Mouse (Mus musculus) limb, embryonic 10.5 days (tissue): ENCODE measurements around the gene Zfp326. TPM values are rescaled to one million over a fixed set of nuclear protein-coding genes. Genes with fewer than 3 reads are reported as not detected.
"Not testable (repeated sequence)": the region's sequence is repeated elsewhere in the genome, so short reads cannot be mapped to it uniquely, and the experiment has no call there.

Experiments used
- DNase-seq: peaks from one replicate; pipeline ENCODE4 v3.0.0-alpha.2; 2017; ENCODE audit warnings: low spot score
- H3K27ac ChIP-seq: fragments of 300-500 bp; sonication (generic); 2 replicates; pipeline ENCODE4 v1.5.1; 2016; ENCODE audit warnings: mild to moderate bottlenecking
- H3K27me3 ChIP-seq: fragments of 300-500 bp; sonication (generic); 2 replicates; pipeline ENCODE4 v1.6.1; 2016; ENCODE audit warnings: low read depth, mild to moderate bottlenecking; ENCODE audit not compliant: poor library complexity, severe bottlenecking
- H3K36me3 ChIP-seq: fragments of 300-500 bp; sonication (generic); 2 replicates; pipeline ENCODE4 v1.6.1; 2016; ENCODE audit warnings: mild to moderate bottlenecking, moderate library complexity
- H3K4me1 ChIP-seq: fragments of 300-500 bp; sonication (generic); 2 replicates; pipeline ENCODE4 v1.6.1; 2016
- H3K4me3 ChIP-seq: fragments of 300-500 bp; sonication (generic); 2 replicates; pipeline ENCODE4 v1.5.1; 2016; ENCODE audit warnings: mild to moderate bottlenecking, moderate library complexity
- H3K9me3 ChIP-seq: fragments of 300-500 bp; sonication (generic); replicated peaks from 2 replicates; pipeline ENCODE4 v1.6.1; 2016; ENCODE audit warnings: mild to moderate bottlenecking
- WGBS: fragments of 180-500 bp; shearing (Covaris S2); methylation state at CpG from one replicate; pipeline ENCODE4 v1.1.7; 2016; 5-methylcytosine and 5-hydroxymethylcytosine counted together
- polyA plus RNA-seq: library from polyadenylated mRNA; unstranded; fragments of >200 nt; fragmentation: Nextera tagmentation; extraction: Ambion mirVana; gene quantifications from 2 replicates; pipeline ENCODE4 v1.2.1, GENCODE M21; 2016

Zfp326 gene
- polyA plus RNA-seq, 1 experiment from 2014 or later: 55.8 TPM

DNA sequence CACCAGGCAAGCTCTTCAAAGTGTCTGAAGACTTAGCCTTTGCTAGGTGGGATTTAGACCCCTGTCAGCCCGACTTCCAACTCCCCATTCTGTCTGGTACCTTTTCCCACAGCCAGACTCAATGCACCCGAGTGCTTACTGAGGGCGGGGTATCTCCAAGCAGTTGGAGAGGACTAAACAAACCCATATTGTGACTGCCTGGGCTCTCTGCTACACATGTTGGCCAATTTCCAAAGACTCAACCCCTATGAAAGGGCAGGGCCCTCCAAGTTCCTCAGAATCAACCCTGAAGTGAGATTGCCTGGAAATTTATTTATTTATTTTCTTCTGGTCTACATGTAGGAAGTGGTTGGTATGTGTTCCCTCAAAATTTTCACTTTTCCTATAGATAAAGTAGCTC is 26.7 kb upstream of the Zfp326 start:
- no peak for DNase-seq
- H3K36me3 ChIP-seq: no peaks in the 10 kb centered on the region
- peaks cover 5% of the 10 kb centered on the region; the same call in 1 of the 2 replicates for H3K4me1 ChIP-seq
- no peaks in the 10 kb centered on the region for H3K27me3 ChIP-seq
- no peak overlapping the region for H3K27ac ChIP-seq
- no peak overlapping the region for H3K4me3 ChIP-seq
- 81% methylated on average over 3 of the region's 3 CpGs for WGBS
- no peaks in the 10 kb centered on the region for H3K9me3 ChIP-seq

DNA sequence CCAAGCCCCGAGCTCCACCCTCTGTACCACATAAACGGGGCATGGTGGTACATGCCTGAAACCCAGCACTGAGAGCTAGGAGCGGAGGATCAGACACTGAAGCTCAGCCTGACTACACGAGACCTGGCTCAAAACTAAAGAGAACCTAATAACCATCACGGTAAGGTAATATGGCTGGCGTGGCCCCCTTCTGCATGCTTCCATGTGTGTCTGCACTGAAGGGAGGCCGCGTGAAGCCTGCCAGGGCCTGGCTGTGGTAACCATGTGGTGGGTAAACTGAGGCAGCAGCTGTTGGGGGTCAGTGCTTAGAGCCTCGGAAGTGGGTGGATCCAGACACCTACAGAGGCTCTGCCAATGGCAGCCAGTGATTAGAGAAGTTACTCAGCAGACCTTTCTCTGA is 23.1 kb upstream of the Zfp326 start:
- H3K4me1 ChIP-seq: peaks cover 10% of the 10 kb centered on the region
- no peaks in the 10 kb centered on the region for H3K27me3 ChIP-seq
- no peak for DNase-seq
- H3K4me3 ChIP-seq: no peak overlapping the region
- 89% methylated on average over 9 of the region's 9 CpGs for WGBS
- H3K36me3 ChIP-seq: no peaks in the 10 kb centered on the region
- no peaks in the 10 kb centered on the region for H3K9me3 ChIP-seq
- H3K27ac ChIP-seq: no peak overlapping the region

GRCm38 (mm10) chr5:105857486-105857885 is 18.9 kb upstream of the Zfp326 start:
- DNase-seq: no peak
- no peaks in the 10 kb centered on the region for H3K27me3 ChIP-seq
- H3K9me3 ChIP-seq: no peaks in the 10 kb centered on the region
- H3K36me3 ChIP-seq: no peaks in the 10 kb centered on the region
- H3K4me3 ChIP-seq: no peak overlapping the region
- 0 out of 2 replicates have a peak overlapping the region, but pooled peaks have one; percentile 25 for H3K27ac ChIP-seq
- WGBS: 87% methylated on average over 5 of the region's 5 CpGs
- H3K4me1 ChIP-seq: peaks cover 25% of the 10 kb centered on the region

GRCm38 (mm10) chr5:105858754-105859694 is 17.3 kb upstream of the Zfp326 start:
- Histone ChIP-seq H3K4me1 (peaks cover 25% of the 10 kb centered on the region), H3K27me3 (no peaks in the 10 kb centered on the region), H3K27ac (peak overlapping the region; percentile 69), H3K9me3 (no peaks in the 10 kb centered on the region), H3K36me3 (no peaks in the 10 kb centered on the region), H3K4me3 (no peak overlapping the region)
- 64% methylated on average over 8 of the region's 8 CpGs for WGBS
- DNase-seq: no peak

GRCm38 (mm10) chr5:105859716-105860460 is 16.5 kb upstream of the Zfp326 start:
- Histone ChIP-seq H3K36me3 (no peaks in the 10 kb centered on the region), H3K4me1 (peaks cover 25% of the 10 kb centered on the region), H3K9me3 (no peaks in the 10 kb centered on the region), H3K4me3 (no peak overlapping the region), H3K27me3 (no peaks in the 10 kb centered on the region), H3K27ac (peak overlapping the region; percentile 69)
- WGBS: 54% methylated on average over 11 of the region's 11 CpGs
- no peak for DNase-seq

- Histone ChIP-seq H3K4me3 (no peak overlapping the region), H3K9me3 (no peaks in the 10 kb centered on the region), H3K4me1 (peaks cover 25% of the 10 kb centered on the region), H3K27me3 (no peaks in the 10 kb centered on the region), H3K27ac (peak overlapping the region; percentile 69; the same call in 1 of the 2 replicates), H3K36me3 (no peaks in the 10 kb centered on the region)
- 85% methylated on average over 10 of the region's 10 CpGs for WGBS
- DNase-seq: no peak
These were observed 15.9 kb upstream of the Zfp326 start for GRCm38 (mm10) chr5:105860461-105860835.

GRCm38 (mm10) chr5:105861616-105862015 is 14.7 kb upstream of the Zfp326 start:
- Histone ChIP-seq H3K9me3 (no peaks in the 10 kb centered on the region), H3K36me3 (no peaks in the 10 kb centered on the region), H3K4me3 (no peak overlapping the region), H3K27me3 (no peaks in the 10 kb centered on the region), H3K27ac (no peak overlapping the region), H3K4me1 (peaks cover 25% of the 10 kb centered on the region)
- no peak for DNase-seq
- WGBS: 94% methylated on average over 5 of the region's 5 CpGs

- not testable (repeated sequence) for DNase-seq, H3K27me3 ChIP-seq, H3K27ac ChIP-seq, H3K9me3 ChIP-seq, H3K4me3 ChIP-seq, H3K36me3 ChIP-seq
- WGBS: 65% methylated on average over 5 of the region's 5 CpGs
- peaks cover 12% of the 10 kb centered on the region for H3K4me1 ChIP-seq
These were observed 11.2 kb upstream of the Zfp326 start for GRCm38 (mm10) chr5:105865110-105865628.

DNA sequence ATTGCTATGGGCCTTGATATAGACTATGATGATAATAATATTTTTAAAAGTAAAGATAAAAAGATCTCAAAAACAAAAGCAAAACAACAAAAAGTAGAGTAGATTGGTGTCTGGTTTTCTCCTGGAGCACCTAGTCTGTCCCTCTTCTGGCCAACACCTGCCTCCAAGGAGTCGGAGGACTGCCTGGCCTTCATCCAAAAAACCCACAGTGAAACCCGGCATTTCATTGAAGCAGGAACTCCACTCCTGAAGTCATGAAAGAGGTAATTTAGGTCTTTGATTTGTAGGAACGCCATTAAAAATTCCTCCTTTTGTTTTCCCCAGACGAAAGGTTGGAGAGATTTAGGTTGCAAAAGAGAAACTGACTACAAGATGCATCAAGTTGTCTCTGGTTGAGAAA is 8.9 kb upstream of the Zfp326 start:
- WGBS: 75% methylated on average over 4 of the region's 4 CpGs
- no peak for DNase-seq
- H3K4me3 ChIP-seq: no peak overlapping the region

GRCm38 (mm10) chr5:105867841-105868447 is 8.4 kb upstream of the Zfp326 start:
- Histone ChIP-seq H3K9me3 (no peaks in the 10 kb centered on the region), H3K4me1 (peaks cover 16% of the 10 kb centered on the region; the same call in 1 of the 2 replicates), H3K27ac (no peak overlapping the region), H3K4me3 (no peak overlapping the region), H3K27me3 (no peaks in the 10 kb centered on the region), H3K36me3 (no peaks in the 10 kb centered on the region)
- DNase-seq: no peak
- WGBS: 89% methylated on average over 16 of the region's 16 CpGs

More for the DNA sequence above, 8.9 kb upstream of the Zfp326 start:
- no peaks in the 10 kb centered on the region for H3K9me3 ChIP-seq
- no peaks in the 10 kb centered on the region for H3K27me3 ChIP-seq
- no peaks in the 10 kb centered on the region for H3K36me3 ChIP-seq
- no peak overlapping the region for H3K27ac ChIP-seq
- H3K4me1 ChIP-seq: peaks cover 11% of the 10 kb centered on the region; the same call in 1 of the 2 replicates

DNA sequence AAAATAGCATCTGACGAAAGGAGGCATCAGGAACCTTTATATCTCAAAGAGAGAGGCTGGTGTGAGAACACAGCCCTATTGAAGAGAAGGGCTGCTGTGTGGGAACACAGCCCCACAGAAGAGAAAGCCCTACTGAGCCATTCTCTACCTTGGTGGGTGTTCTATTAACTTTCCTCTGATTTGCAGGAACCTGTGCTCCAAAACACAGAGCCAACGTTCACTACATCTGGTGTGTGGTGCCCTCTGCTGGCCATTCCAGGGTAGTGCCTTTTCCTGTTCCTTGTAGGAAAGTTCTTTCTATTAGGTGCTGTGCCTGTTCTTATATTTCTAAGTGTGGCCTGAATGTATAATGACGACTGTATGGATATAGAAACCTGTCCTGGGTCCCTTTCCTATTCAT is 7.8 kb upstream of the Zfp326 start:
- Histone ChIP-seq H3K27me3 (no peaks in the 10 kb centered on the region), H3K4me1 (peaks cover 19% of the 10 kb centered on the region; the same call in 1 of the 2 replicates), H3K36me3 (no peaks in the 10 kb centered on the region), H3K27ac (no peak overlapping the region), H3K9me3 (no peaks in the 10 kb centered on the region), H3K4me3 (no peak overlapping the region)
- 32% methylated on average over 3 of the region's 3 CpGs for WGBS
- peak; percentile 90 for DNase-seq

DNA sequence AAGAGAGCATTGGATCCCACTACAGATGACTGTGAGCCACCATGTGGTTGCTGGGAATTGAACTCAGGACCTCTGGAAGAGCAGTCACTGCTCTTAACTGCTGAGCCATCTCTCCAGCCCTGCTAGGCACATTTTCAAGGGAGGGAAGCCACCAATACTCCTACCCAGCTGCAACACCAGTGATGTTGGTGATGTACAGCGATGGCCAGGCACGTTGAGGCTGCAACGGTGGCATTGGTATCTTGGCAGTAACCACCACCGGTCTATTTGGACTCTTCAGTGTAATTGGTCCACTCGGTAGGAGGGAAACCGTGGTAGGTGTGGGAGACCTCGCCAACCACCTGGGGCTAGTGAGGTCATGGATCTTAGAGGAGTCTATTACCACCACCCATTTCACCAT is 6.6 kb upstream of the Zfp326 start:
- 87% methylated on average over 7 of the region's 7 CpGs for WGBS
- no peak overlapping the region for H3K27ac ChIP-seq
- no peaks in the 10 kb centered on the region for H3K9me3 ChIP-seq
- peaks cover 19% of the 10 kb centered on the region; the same call in 1 of the 2 replicates for H3K4me1 ChIP-seq
- H3K4me3 ChIP-seq: no peak overlapping the region
- DNase-seq: no peak
- no peaks in the 10 kb centered on the region for H3K27me3 ChIP-seq
- no peaks in the 10 kb centered on the region for H3K36me3 ChIP-seq
